Mouse (Mus musculus): ENCODE data around the gene Prom1. TPM values are rescaled to one million over a fixed set of nuclear protein-coding genes. Genes with fewer than 3 reads are reported as not detected.

Prom1 gene
- polyA plus RNA-seq, 1 experiment from 2014 or later: 52.7 TPM

DNA sequence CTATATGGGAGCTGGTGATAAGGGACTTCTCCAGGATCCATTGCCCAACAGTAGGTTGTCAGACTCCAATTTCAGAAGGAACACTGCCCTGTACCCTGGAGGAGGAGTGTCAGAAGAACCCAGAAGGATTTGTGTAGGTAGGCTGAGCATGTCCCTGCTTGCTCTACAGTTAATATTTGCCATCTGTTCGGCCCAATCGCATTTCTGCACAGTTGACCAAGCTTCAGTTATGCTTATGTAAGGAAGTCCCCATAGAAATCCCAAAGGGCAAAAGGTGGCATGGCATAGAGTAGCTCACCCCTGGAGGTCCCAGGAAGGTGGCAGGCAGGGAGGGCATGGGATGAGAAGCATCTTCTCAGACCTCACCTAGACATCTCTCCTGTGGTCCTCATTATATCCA is 19.6 kb upstream of the Prom1 start:
- Histone ChIP-seq H3K27ac (replicated peaks) (no peak overlapping the region), H3K9ac (ENCODE audit: low read length) (no peak overlapping the region), H3K9me3 (ENCODE audit: control insufficient read depth, low read length) (no peaks in the 10 kb centered on the region), H3K27me3 (ENCODE audit: control insufficient read depth, insufficient read depth, low read length) (no peaks in the 10 kb centered on the region), H3K4me1 (replicated peaks; ENCODE audit: control insufficient read depth, insufficient read depth) (no peaks in the 10 kb centered on the region), H3K4me3 (ENCODE audit: low read depth, low read length) (no peak overlapping the region), H3K4me2 (replicated peaks; ENCODE audit: low read depth) (no peak overlapping the region), H3K36me3 (ENCODE audit: control insufficient read depth, insufficient read depth, low read length) (no peaks in the 10 kb centered on the region)
- WGBS: 70% methylated on average over 2 of the region's 2 CpGs
- ATAC-seq (ENCODE audit: low FRiP score, low TSS enrichment) (no peak), DNase-seq (ENCODE audit: low spot score) (no peak)
- TF ChIP-seq CTCF (IDR thresholded peaks at IDR 0.05; ENCODE audit: low read depth) (no peak), EP300 (optimal IDR thresholded peaks at IDR 0.05) (no peak)

DNA sequence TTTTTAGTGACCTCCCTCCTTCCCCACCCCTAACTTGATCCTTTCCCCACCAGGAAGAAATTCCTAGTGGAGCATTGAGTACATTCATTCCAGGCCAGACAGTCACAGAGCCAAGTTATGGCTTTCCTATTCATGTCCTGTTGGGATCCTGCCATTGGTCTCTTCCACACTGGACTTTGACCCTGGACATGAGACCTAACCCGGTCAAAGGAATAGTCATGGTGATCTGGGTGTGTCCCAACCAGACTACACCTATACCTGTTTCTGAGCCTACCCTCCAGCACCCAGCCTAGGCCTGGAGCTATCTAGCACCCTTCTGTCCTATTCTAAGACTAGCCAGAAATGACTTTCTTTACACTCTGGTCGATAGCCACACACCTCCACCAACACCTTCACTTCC is 11.3 kb upstream of the Prom1 start:
- H3K4me3 ChIP-seq (ENCODE audit: low read depth, low read length): no peak overlapping the region
- H3K4me1 ChIP-seq (replicated peaks; ENCODE audit: control insufficient read depth, insufficient read depth): no peaks in the 10 kb centered on the region
- ATAC-seq (ENCODE audit: low FRiP score, low TSS enrichment) (peak; percentile 95), DNase-seq (ENCODE audit: low spot score) (peak; percentile 63)
- H3K27me3 ChIP-seq (ENCODE audit: control insufficient read depth, insufficient read depth, low read length): no peaks in the 10 kb centered on the region
- WGBS: 64% methylated on average over 2 of the region's 2 CpGs
- H3K27ac ChIP-seq (replicated peaks): peak overlapping the region; percentile 53; the same call in 1 of the 2 replicates
- no peak overlapping the region for H3K4me2 ChIP-seq (replicated peaks; ENCODE audit: low read depth)
- H3K9ac ChIP-seq (ENCODE audit: low read length): no peak overlapping the region
- no peaks in the 10 kb centered on the region for H3K9me3 ChIP-seq (ENCODE audit: control insufficient read depth, low read length)
- no peaks in the 10 kb centered on the region for H3K36me3 ChIP-seq (ENCODE audit: control insufficient read depth, insufficient read depth, low read length)
- no peak for TF ChIP-seq EP300 (optimal IDR thresholded peaks at IDR 0.05)
- TF ChIP-seq CTCF (IDR thresholded peaks at IDR 0.05; ENCODE audit: low read depth): no peak

DNA sequence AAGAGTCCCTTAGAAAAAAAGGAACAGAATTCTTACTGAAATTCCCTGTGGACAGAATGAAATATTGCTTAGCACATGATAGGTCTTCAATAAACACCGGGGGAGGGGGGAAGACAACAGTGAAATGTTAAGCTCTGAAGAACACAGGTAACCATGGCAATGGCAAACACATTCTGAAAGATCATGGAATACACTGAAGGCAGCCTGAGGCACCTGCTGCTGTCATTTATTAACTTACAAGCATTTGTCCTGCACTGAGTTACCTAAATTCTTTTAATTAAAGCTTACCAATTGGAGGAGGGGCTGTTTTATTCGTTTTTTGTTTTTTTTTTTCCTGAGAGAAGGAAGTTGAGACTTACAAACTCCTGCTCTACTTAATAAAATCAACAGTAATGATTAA is 7.3 kb upstream of the Prom1 start:
- ATAC-seq (ENCODE audit: low FRiP score, low TSS enrichment) (no peak), DNase-seq (ENCODE audit: low spot score) (no peak)
- WGBS: 39% methylated on average over 2 of the region's 2 CpGs
- no peaks in the 10 kb centered on the region for H3K36me3 ChIP-seq (ENCODE audit: control insufficient read depth, insufficient read depth, low read length)
- no peaks in the 10 kb centered on the region for H3K27me3 ChIP-seq (ENCODE audit: control insufficient read depth, insufficient read depth, low read length)
- TF ChIP-seq EP300 (optimal IDR thresholded peaks at IDR 0.05) (no peak), CTCF (IDR thresholded peaks at IDR 0.05; ENCODE audit: low read depth) (no peak)
- H3K4me2 ChIP-seq (replicated peaks; ENCODE audit: low read depth): no peak overlapping the region
- H3K4me1 ChIP-seq (replicated peaks; ENCODE audit: control insufficient read depth, insufficient read depth): no peaks in the 10 kb centered on the region
- H3K27ac ChIP-seq (replicated peaks): no peak overlapping the region
- no peak overlapping the region for H3K4me3 ChIP-seq (ENCODE audit: low read depth, low read length)
- H3K9me3 ChIP-seq (ENCODE audit: control insufficient read depth, low read length): no peaks in the 10 kb centered on the region
- H3K9ac ChIP-seq (ENCODE audit: low read length): no peak overlapping the region

DNA sequence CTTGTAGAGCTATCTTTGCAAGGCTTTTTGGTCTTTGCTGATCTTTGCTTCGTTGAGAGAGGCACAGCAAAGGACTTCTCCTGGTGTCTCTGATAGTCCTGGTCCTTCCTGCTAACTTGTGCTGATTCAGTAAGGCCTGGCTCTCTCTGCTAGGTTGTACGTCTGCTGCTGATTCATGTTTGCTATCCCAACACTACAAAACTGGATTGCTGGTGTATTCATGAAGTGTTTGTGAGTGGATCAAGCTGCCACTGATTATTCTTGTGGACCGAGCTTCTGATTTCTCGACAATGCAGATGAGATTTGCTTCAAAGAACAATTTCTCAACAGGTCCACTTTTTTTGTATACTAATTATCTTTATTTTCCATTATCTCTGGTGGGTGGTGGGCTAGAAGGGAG is 6.3 kb upstream of the Prom1 start:
- H3K9me3 ChIP-seq (ENCODE audit: control insufficient read depth, low read length): no peaks in the 10 kb centered on the region
- DNase-seq (ENCODE audit: low spot score) (no peak), ATAC-seq (ENCODE audit: low FRiP score, low TSS enrichment) (no peak)
- TF ChIP-seq EP300 (optimal IDR thresholded peaks at IDR 0.05) (no peak), CTCF (IDR thresholded peaks at IDR 0.05; ENCODE audit: low read depth) (no peak)
- 72% methylated on average over 4 of the region's 4 CpGs for WGBS
- H3K27ac ChIP-seq (replicated peaks): no peak overlapping the region
- no peak overlapping the region for H3K9ac ChIP-seq (ENCODE audit: low read length)
- no peaks in the 10 kb centered on the region for H3K4me1 ChIP-seq (replicated peaks; ENCODE audit: control insufficient read depth, insufficient read depth)
- no peak overlapping the region for H3K4me3 ChIP-seq (ENCODE audit: low read depth, low read length)
- no peaks in the 10 kb centered on the region for H3K27me3 ChIP-seq (ENCODE audit: control insufficient read depth, insufficient read depth, low read length)
- H3K36me3 ChIP-seq (ENCODE audit: control insufficient read depth, insufficient read depth, low read length): no peaks in the 10 kb centered on the region
- no peak overlapping the region for H3K4me2 ChIP-seq (replicated peaks; ENCODE audit: low read depth)

DNA sequence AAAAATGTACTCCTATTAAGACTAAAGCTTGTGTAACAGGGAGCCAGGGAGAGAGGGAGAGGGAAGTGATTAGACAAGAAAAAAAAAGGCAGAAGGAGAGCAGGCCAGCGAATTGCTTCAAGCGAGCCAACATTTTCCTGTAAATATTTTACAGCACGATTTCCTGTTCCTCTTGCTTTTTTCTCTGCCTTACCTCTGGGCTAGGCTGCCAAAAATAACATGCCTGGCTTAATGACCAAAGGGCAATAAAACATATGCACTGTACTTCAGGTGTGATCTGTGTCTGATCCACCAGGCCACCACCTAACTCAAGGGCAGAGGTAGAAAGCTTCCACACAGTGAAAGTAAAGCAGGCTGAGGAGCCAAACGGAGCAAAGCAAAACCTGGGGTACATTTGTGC is 3.4 kb upstream of the Prom1 start:
- Histone ChIP-seq H3K9me3 (ENCODE audit: control insufficient read depth, low read length) (no peaks in the 10 kb centered on the region), H3K4me1 (replicated peaks; ENCODE audit: control insufficient read depth, insufficient read depth) (peaks cover 2% of the 10 kb centered on the region; the same call in 1 of the 2 replicates), H3K4me3 (ENCODE audit: low read depth, low read length) (no peak overlapping the region), H3K4me2 (replicated peaks; ENCODE audit: low read depth) (no peak overlapping the region), H3K27me3 (ENCODE audit: control insufficient read depth, insufficient read depth, low read length) (no peaks in the 10 kb centered on the region), H3K36me3 (ENCODE audit: control insufficient read depth, insufficient read depth, low read length) (no peaks in the 10 kb centered on the region), H3K27ac (replicated peaks) (no peak overlapping the region), H3K9ac (ENCODE audit: low read length) (no peak overlapping the region)
- WGBS: 28% methylated on average over 4 of the region's 4 CpGs
- TF ChIP-seq CTCF (IDR thresholded peaks at IDR 0.05; ENCODE audit: low read depth) (no peak), EP300 (optimal IDR thresholded peaks at IDR 0.05) (no peak)
- no peak for ATAC-seq (ENCODE audit: low FRiP score, low TSS enrichment)
- no peak for DNase-seq (ENCODE audit: low spot score)

DNA sequence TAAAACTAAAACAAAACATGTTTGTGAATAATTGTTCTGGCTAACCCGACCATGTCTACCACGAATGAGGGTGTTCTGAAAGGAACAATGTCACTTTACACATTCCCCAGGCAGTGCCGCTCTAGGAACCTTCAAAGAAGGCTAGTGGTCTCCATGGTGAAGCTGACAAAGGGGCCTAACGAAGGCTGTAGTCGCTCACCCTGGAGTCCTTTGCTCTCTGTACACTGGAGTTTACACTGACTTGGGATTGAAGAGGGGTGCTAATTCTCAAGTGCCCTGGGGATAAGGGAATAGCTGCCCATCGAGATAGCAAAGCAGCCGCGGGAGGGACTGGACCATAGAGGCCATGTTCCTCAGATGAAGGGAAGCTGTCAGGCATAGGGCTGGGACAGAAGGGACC is 2.9 kb upstream of the Prom1 start:
- DNase-seq (ENCODE audit: low spot score) (no peak), ATAC-seq (ENCODE audit: low FRiP score, low TSS enrichment) (no peak)
- no peak overlapping the region for H3K27ac ChIP-seq (replicated peaks)
- H3K4me1 ChIP-seq (replicated peaks; ENCODE audit: control insufficient read depth, insufficient read depth): peaks cover 2% of the 10 kb centered on the region; the same call in 1 of the 2 replicates
- H3K27me3 ChIP-seq (ENCODE audit: control insufficient read depth, insufficient read depth, low read length): no peaks in the 10 kb centered on the region
- TF ChIP-seq CTCF (IDR thresholded peaks at IDR 0.05; ENCODE audit: low read depth) (no peak), EP300 (optimal IDR thresholded peaks at IDR 0.05) (no peak)
- no peaks in the 10 kb centered on the region for H3K9me3 ChIP-seq (ENCODE audit: control insufficient read depth, low read length)
- H3K9ac ChIP-seq (ENCODE audit: low read length): no peak overlapping the region
- 81% methylated on average over 8 of the region's 8 CpGs for WGBS
- H3K4me2 ChIP-seq (replicated peaks; ENCODE audit: low read depth): no peak overlapping the region
- H3K4me3 ChIP-seq (ENCODE audit: low read depth, low read length): no peak overlapping the region
- H3K36me3 ChIP-seq (ENCODE audit: control insufficient read depth, insufficient read depth, low read length): no peaks in the 10 kb centered on the region

Data from stomach, postnatal 0 days (tissue).